10 mouse cellular contexts compared by ENCODE assay signal in the genomic region with DNA sequence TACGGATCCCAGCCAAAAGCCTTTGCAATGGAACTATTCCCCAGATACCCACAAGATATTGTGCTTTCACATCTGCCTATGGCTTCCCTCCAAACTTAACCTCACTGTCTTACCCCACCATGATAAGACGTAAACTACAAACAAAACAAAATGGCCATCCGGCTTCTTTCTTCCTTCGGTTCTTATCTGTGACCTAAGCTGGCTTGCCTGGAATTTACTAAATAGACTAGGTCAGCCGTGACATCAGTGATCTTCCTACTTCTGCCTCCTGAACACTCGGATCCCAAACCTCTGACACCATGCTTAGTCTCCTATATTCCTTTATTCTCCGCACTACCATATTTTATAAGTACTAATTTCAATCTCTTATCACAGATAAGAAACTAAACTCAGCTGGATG. TPM values are rescaled to one million over a fixed set of nuclear protein-coding genes. Genes with fewer than 3 reads are reported as not detected.
A peak's percentile ranks its signal among the peaks of the same experiment; 100 is the strongest.
DNase-seq lines count a peak whose midpoint lies in the region; ATAC-seq lines count a peak whose summit lies in the region.
"Had no signal": no experiment of that assay in that cellular context is flagged by ENCODE, and none has a peak within 500 bp of the region (broad histone marks: within the 10 kb centered on the region; RNA-seq: fewer than 3 reads in every experiment).

No protein-coding gene starts in this region.

- no peaks in the 10 kb centered on the region for H3K27me3 ChIP-seq in forebrain, embryonic 10.5 days (ENCODE audit: poor library complexity, severe bottlenecking)
- H3K27me3 ChIP-seq in forebrain, embryonic 11.5 days (ENCODE audit: control insufficient read depth, insufficient read depth, low read length): no peaks in the 10 kb centered on the region
- no peaks in the 10 kb centered on the region for H3K27me3 ChIP-seq in lung, embryonic 16.5 days (ENCODE audit: control insufficient read depth, insufficient read depth, low read depth, low read length)
- no peaks in the 10 kb centered on the region for H3K27me3 ChIP-seq in liver, embryonic 12.5 days (replicated peaks)
- no peaks in the 10 kb centered on the region for H3K27me3 ChIP-seq in stomach, embryonic 15.5 days (replicated peaks)

- no peaks in the 10 kb centered on the region for H3K9me3 ChIP-seq in forebrain, embryonic 10.5 days
- H3K9me3 ChIP-seq in forebrain, embryonic 11.5 days (ENCODE audit: control insufficient read depth, low read length): no peaks in the 10 kb centered on the region
- no peaks in the 10 kb centered on the region for H3K9me3 ChIP-seq in lung, embryonic 16.5 days (ENCODE audit: control insufficient read depth, low read length)
- no peaks in the 10 kb centered on the region for H3K9me3 ChIP-seq in liver, embryonic 12.5 days (replicated peaks)
- H3K9me3 ChIP-seq in stomach, embryonic 15.5 days: no peaks in the 10 kb centered on the region

- H3K4me3 ChIP-seq in forebrain, embryonic 10.5 days: peak overlapping the region; percentile 81; the same call in 1 of the 2 replicates
- H3K4me3 ChIP-seq in forebrain, embryonic 11.5 days (ENCODE audit: low read depth, low read length): no peak overlapping the region
- H3K4me3 ChIP-seq in lung, embryonic 16.5 days (ENCODE audit: low read length): no peak overlapping the region
- H3K4me3 ChIP-seq in liver, embryonic 12.5 days: peak overlapping the region; percentile 88
- H3K4me3 ChIP-seq in stomach, embryonic 15.5 days (replicated peaks): no peak overlapping the region

- no peak for ATAC-seq in forebrain, embryonic 11.5 days (replicated peaks; ENCODE audit: low FRiP score)
- ATAC-seq in lung, embryonic 16.5 days (ENCODE audit: low read depth): no peak
- ATAC-seq in liver, embryonic 12.5 days: no peak
- no peak for ATAC-seq in stomach, embryonic 15.5 days (ENCODE audit: insufficient read depth, low FRiP score, low read depth)

- no peak for DNase-seq in forebrain, embryonic 10.5 days (ENCODE audit: extremely low spot score, low spot score)
- no peak for DNase-seq in forebrain, embryonic 11.5 days (ENCODE audit: low spot score)
- DNase-seq in lung, postnatal 4 days: no peak
- no peak for DNase-seq in thymus, adult 18-20 months
- DNase-seq in layer of hippocampus, adult 8-10 months (ENCODE audit: low spot score in 2 of 2): no peak
- DNase-seq: gastrocnemius, postnatal 14 days; layer of hippocampus, postnatal 36 days had no signal

- no peak overlapping the region for H3K9ac ChIP-seq in forebrain, embryonic 11.5 days (ENCODE audit: low read length)
- H3K9ac ChIP-seq in lung, embryonic 16.5 days (ENCODE audit: low read length): no peak overlapping the region
- H3K9ac ChIP-seq in liver, embryonic 12.5 days: peak overlapping the region; percentile 93
- no peak overlapping the region for H3K9ac ChIP-seq in stomach, embryonic 15.5 days

- H3K36me3 ChIP-seq in forebrain, embryonic 10.5 days (replicated peaks): peaks cover 24% of the 10 kb centered on the region
- H3K36me3 ChIP-seq in forebrain, embryonic 11.5 days (ENCODE audit: control insufficient read depth, insufficient read depth, low read length): peaks cover 13% of the 10 kb centered on the region; the same call in 1 of the 2 replicates
- H3K36me3 ChIP-seq in lung, embryonic 16.5 days (ENCODE audit: control insufficient read depth, insufficient read depth, low read length): peaks cover 7% of the 10 kb centered on the region
- peaks cover 24% of the 10 kb centered on the region for H3K36me3 ChIP-seq in liver, embryonic 12.5 days
- peaks cover 19% of the 10 kb centered on the region for H3K36me3 ChIP-seq in stomach, embryonic 15.5 days

- 79% methylated on average over 7 of the region's 7 CpGs for WGBS in forebrain, embryonic 10.5 days
- WGBS in forebrain, embryonic 11.5 days: 82% methylated on average over 7 of the region's 7 CpGs
- 74% methylated on average over 7 of the region's 7 CpGs for WGBS in lung, embryonic 16.5 days
- 42% methylated on average over 7 of the region's 7 CpGs for WGBS in liver, embryonic 12.5 days (ENCODE audit: insufficient replicate concordance)
- WGBS in stomach, embryonic 15.5 days: 76% methylated on average over 7 of the region's 7 CpGs

- H3K4me2 ChIP-seq in forebrain, embryonic 11.5 days (ENCODE audit: low read depth, low read length, severe bottlenecking): no peak overlapping the region
- H3K4me2 ChIP-seq in lung, embryonic 16.5 days (ENCODE audit: low read depth, low read length): peak overlapping the region; percentile 95; the same call in 1 of the 2 replicates
- H3K4me2 ChIP-seq in liver, embryonic 12.5 days: peak overlapping the region; percentile 95
- H3K4me2 ChIP-seq in stomach, embryonic 15.5 days: peak overlapping the region; percentile 69; the same call in 1 of the 2 replicates

- peak overlapping the region; percentile 95; the same call in 1 of the 2 replicates for H3K27ac ChIP-seq in forebrain, embryonic 10.5 days
- H3K27ac ChIP-seq in forebrain, embryonic 11.5 days (ENCODE audit: low read depth, low read length): no peak overlapping the region
- H3K27ac ChIP-seq in lung, embryonic 16.5 days (ENCODE audit: low read length): no peak overlapping the region
- peak overlapping the region; percentile 90 for H3K27ac ChIP-seq in liver, embryonic 12.5 days
- no peak overlapping the region for H3K27ac ChIP-seq in stomach, embryonic 15.5 days

- peaks cover 40% of the 10 kb centered on the region for H3K4me1 ChIP-seq in forebrain, embryonic 10.5 days
- H3K4me1 ChIP-seq in forebrain, embryonic 11.5 days (replicated peaks; ENCODE audit: control insufficient read depth, insufficient read depth, low read length): peaks cover 7% of the 10 kb centered on the region
- peaks cover 17% of the 10 kb centered on the region for H3K4me1 ChIP-seq in lung, embryonic 16.5 days (replicated peaks; ENCODE audit: control insufficient read depth, insufficient read depth, low read length)
- H3K4me1 ChIP-seq in liver, embryonic 12.5 days: peaks cover 53% of the 10 kb centered on the region
- H3K4me1 ChIP-seq in stomach, embryonic 15.5 days: peaks cover 33% of the 10 kb centered on the region

RNA-seq across cellular contexts. Expression of gene Rack1, which starts 1.8 kb away (rescaled TPM):
- 850 and 861 TPM in 2 replicates for polyA plus RNA-seq in forebrain, embryonic 10.5 days (2016; fragmentation: Nextera tagmentation; extraction: Ambion mirVana)
- polyA plus RNA-seq in forebrain, embryonic 11.5 days (2014; fragmentation: Nextera tagmentation; extraction: Ambion mirVana): 648 and 653 TPM in 2 replicates
- polyA plus RNA-seq in lung, embryonic 16.5 days (2015; fragmentation: Nextera tagmentation; extraction: Ambion mirVana): 657 and 669 TPM in 2 replicates
- 735 and 768 TPM in 2 replicates for polyA plus RNA-seq in liver, embryonic 12.5 days (2016; fragmentation: Nextera tagmentation; extraction: Ambion mirVana)
- polyA plus RNA-seq in stomach, embryonic 15.5 days (2015; fragmentation: Nextera tagmentation; extraction: Ambion mirVana): 732 and 736 TPM in 2 replicates
- 100 to 1,000 TPM; 240 to 284 (median 258) TPM for total RNA-seq in layer of hippocampus, adult 8-10 months (2022)

RNA-seq across cellular contexts. Expression of gene Trim41, which starts 18.8 kb away (rescaled TPM):
- 4.0 and 4.6 TPM in 2 replicates for polyA plus RNA-seq in forebrain, embryonic 10.5 days (2016; fragmentation: Nextera tagmentation; extraction: Ambion mirVana)
- polyA plus RNA-seq in forebrain, embryonic 11.5 days (2014; fragmentation: Nextera tagmentation; extraction: Ambion mirVana): 4.5 and 5.6 TPM in 2 replicates
- polyA plus RNA-seq in lung, embryonic 16.5 days (2015; fragmentation: Nextera tagmentation; extraction: Ambion mirVana): 6.4 and 6.6 TPM in 2 replicates
- polyA plus RNA-seq in liver, embryonic 12.5 days (2016; fragmentation: Nextera tagmentation; extraction: Ambion mirVana): 2.1 and 2.3 TPM in 2 replicates
- 5.0 and 6.7 TPM in 2 replicates for polyA plus RNA-seq in stomach, embryonic 15.5 days (2015; fragmentation: Nextera tagmentation; extraction: Ambion mirVana)
- total RNA-seq in layer of hippocampus, adult 8-10 months (2022): 10 to 100 TPM; 45.7 to 73.5 (median 57.9) TPM

RNA-seq across cellular contexts. Expression of gene Trim7, which starts 27.6 kb away (rescaled TPM):
- polyA plus RNA-seq in forebrain, embryonic 10.5 days (2016; fragmentation: Nextera tagmentation; extraction: Ambion mirVana): 0.07 and 0.31 TPM in 2 replicates
- polyA plus RNA-seq in forebrain, embryonic 11.5 days (2014; fragmentation: Nextera tagmentation; extraction: Ambion mirVana): 0.51 and 2.1 TPM in 2 replicates
- polyA plus RNA-seq in lung, embryonic 16.5 days (2015; fragmentation: Nextera tagmentation; extraction: Ambion mirVana): 0.51 and 1.2 TPM in 2 replicates
- not detected in 2 replicates for polyA plus RNA-seq in liver, embryonic 12.5 days (2016; fragmentation: Nextera tagmentation; extraction: Ambion mirVana)
- 2.3 and 2.5 TPM in 2 replicates for polyA plus RNA-seq in stomach, embryonic 15.5 days (2015; fragmentation: Nextera tagmentation; extraction: Ambion mirVana)
- total RNA-seq in layer of hippocampus, adult 8-10 months (2022): 1 to 10 TPM; 2.2 to 3.4 (median 3.1) TPM

RNA-seq across cellular contexts. Expression of gene Gm12184, which starts 28.1 kb away (rescaled TPM):
- 2.3 and 4.3 TPM in 2 replicates for polyA plus RNA-seq in forebrain, embryonic 10.5 days (2016; fragmentation: Nextera tagmentation; extraction: Ambion mirVana)
- polyA plus RNA-seq in forebrain, embryonic 11.5 days (2014; fragmentation: Nextera tagmentation; extraction: Ambion mirVana): 12.3 and 12.7 TPM in 2 replicates
- 1.7 and 2.6 TPM in 2 replicates for polyA plus RNA-seq in lung, embryonic 16.5 days (2015; fragmentation: Nextera tagmentation; extraction: Ambion mirVana)
- polyA plus RNA-seq in liver, embryonic 12.5 days (2016; fragmentation: Nextera tagmentation; extraction: Ambion mirVana): 4.1 and 5.0 TPM in 2 replicates
- 10.3 and 16.4 TPM in 2 replicates for polyA plus RNA-seq in stomach, embryonic 15.5 days (2015; fragmentation: Nextera tagmentation; extraction: Ambion mirVana)
- total RNA-seq in layer of hippocampus, adult 8-10 months (2022): 1 to 10 TPM in 2 of 4 experiments, under 1 TPM in 2; 0.40 to 3.0 (median 1.0) TPM

Comparison
In these comparisons a context has a peak if more than half of its experiments do, and no peak if none do; other contexts are left out.
1. H3K27ac ChIP-seq: peak in forebrain, embryonic 10.5 days (single experiment) and liver, embryonic 12.5 days (single experiment); none in forebrain, embryonic 11.5 days (single experiment), lung, embryonic 16.5 days (single experiment) and stomach, embryonic 15.5 days (single experiment).
2. H3K4me3 ChIP-seq: peak in forebrain, embryonic 10.5 days (single experiment) and liver, embryonic 12.5 days (single experiment); none in forebrain, embryonic 11.5 days (single experiment), lung, embryonic 16.5 days (single experiment) and stomach, embryonic 15.5 days (single experiment).